Mouse (Mus musculus) cortical plate, adult 2 months (tissue): ENCODE measurements at regions not wholly inside any gene's neighbourhood (a gene's known extent, or its start where the extent isn't known, plus 50 kb on each side); places are given as distances from the start of the nearest gene placed in this dataset.

Experiments
- CTCF ChIP-seq: fragments of 200-500 bp; IDR thresholded peaks from 2 replicates; pipeline ENCODE4 v1.5.1; 2011; ENCODE audit warnings: mild to moderate bottlenecking, control low read depth, low read length; ENCODE audit not compliant: insufficient read depth; ENCODE audit errors: extremely low read depth
- POLR2A ChIP-seq: fragments of 200-500 bp; IDR thresholded peaks from 2 replicates; pipeline ENCODE4 v1.6.1; 2011; ENCODE audit warnings: mild to moderate bottlenecking, low read length, control low read depth; ENCODE audit not compliant: insufficient read depth; ENCODE audit errors: extremely low read depth

- TF ChIP-seq CTCF: no peak
- TF ChIP-seq POLR2A: no peak
Observed at GRCm38 (mm10) chr3:128014909-128015308, 118.8 kb upstream of the Fam241a start.
